Mouse (Mus musculus) liver, embryonic 12.5 days (tissue): ENCODE results near the gene Trip10. TPM values are rescaled to one million over a fixed set of nuclear protein-coding genes. Genes with fewer than 3 reads are reported as not detected.

Experiments used
- ATAC-seq: fragments of 200-750 bp; cut with Nextera tagmentation; 2 replicates; pipeline ENCODE4 v1.8.0; 2017; ENCODE audit warnings: moderate number of reproducible peaks, mild to moderate bottlenecking, moderate library complexity
- H3K27ac ChIP-seq: fragments of 300-500 bp; sonication (generic); 2 replicates; pipeline ENCODE4 v1.5.1; 2016; ENCODE audit warnings: mild to moderate bottlenecking
- H3K27me3 ChIP-seq: fragments of 300-500 bp; sonication (generic); replicated peaks from 2 replicates; pipeline ENCODE4 v1.6.1; 2016; ENCODE audit warnings: mild to moderate bottlenecking, moderate library complexity
- H3K36me3 ChIP-seq: fragments of 300-500 bp; sonication (generic); 2 replicates; pipeline ENCODE4 v1.6.1; 2016; ENCODE audit warnings: mild to moderate bottlenecking, moderate library complexity
- H3K4me1 ChIP-seq: fragments of 300-500 bp; sonication (generic); 2 replicates; pipeline ENCODE4 v1.6.1; 2016
- H3K4me2 ChIP-seq: fragments of 300-500 bp; sonication (generic); 2 replicates; pipeline ENCODE4 v1.6.1; 2016; ENCODE audit warnings: mild to moderate bottlenecking, moderate library complexity
- H3K4me3 ChIP-seq: fragments of 300-500 bp; sonication (generic); 2 replicates; pipeline ENCODE4 v1.5.1; 2016; ENCODE audit warnings: mild to moderate bottlenecking, moderate library complexity
- H3K9ac ChIP-seq: fragments of 300-500 bp; sonication (generic); 2 replicates; pipeline ENCODE4 v1.6.1; 2016; ENCODE audit warnings: mild to moderate bottlenecking, moderate library complexity
- H3K9me3 ChIP-seq: fragments of 300-500 bp; sonication (generic); replicated peaks from 2 replicates; pipeline ENCODE4 v1.6.1; 2016; ENCODE audit warnings: mild to moderate bottlenecking, moderate library complexity
- WGBS: fragments of 180-500 bp; shearing (Covaris S2); methylation state at CpG from one replicate; pipeline ENCODE4 v1.1.7; 2016; ENCODE audit not compliant: insufficient replicate concordance; 5-methylcytosine and 5-hydroxymethylcytosine counted together
- polyA plus RNA-seq: library from polyadenylated mRNA; unstranded; fragments of >200 nt; fragmentation: Nextera tagmentation; extraction: Ambion mirVana; gene quantifications from 2 replicates; pipeline ENCODE4 v1.2.1, GENCODE M21; 2016

Trip10 gene
- polyA plus RNA-seq, 1 experiment from 2014 or later, result 15.3 TPM

DNA sequence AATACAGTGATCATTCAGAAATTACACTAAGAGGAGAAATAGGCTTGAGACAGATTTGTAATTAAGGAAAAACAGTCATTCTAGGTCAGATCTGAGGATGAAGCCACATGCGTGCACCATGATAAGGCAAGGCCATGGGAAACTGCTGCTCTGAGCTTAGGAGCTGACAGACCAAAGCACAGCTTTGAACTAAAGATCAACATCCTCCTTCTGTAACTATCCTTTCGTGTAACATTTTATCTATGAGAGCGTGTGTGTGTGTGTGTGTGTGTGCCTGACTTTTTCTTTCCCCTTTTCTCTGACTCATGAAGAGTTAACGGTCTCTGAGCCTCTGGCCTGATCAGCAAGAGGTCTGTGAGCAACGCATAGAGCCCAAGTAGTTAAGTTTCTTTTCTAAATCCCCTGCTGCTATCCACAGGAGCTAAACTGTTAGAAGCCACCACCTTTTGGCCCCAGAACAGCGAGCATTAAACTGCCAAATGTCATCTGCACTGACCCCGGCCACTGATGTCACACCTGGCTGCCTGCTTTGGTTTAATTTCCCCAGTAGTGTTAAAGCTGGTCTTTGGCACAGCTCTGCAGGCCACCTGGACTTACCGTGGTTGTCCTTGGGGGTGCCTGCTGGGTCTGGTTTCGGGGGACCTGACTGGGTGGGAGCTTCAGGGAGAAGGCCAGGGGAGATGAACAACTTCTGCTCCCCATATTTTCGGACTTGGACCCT lies 5.4 kb upstream of the Trip10 start:
- H3K4me1 ChIP-seq, result peaks cover 24% of the 10 kb centered on the region
- ATAC-seq, result no peak
- H3K36me3 ChIP-seq, result peaks cover 39% of the 10 kb centered on the region
- no peak overlapping the region for H3K4me3 ChIP-seq
- H3K27me3 ChIP-seq, result no peaks in the 10 kb centered on the region
- no peak overlapping the region for H3K9ac ChIP-seq
- WGBS, result 64% methylated on average over 10 of the region's 10 CpGs
- H3K27ac ChIP-seq, result no peak overlapping the region
- H3K4me2 ChIP-seq, result no peak overlapping the region
- no peaks in the 10 kb centered on the region for H3K9me3 ChIP-seq

- Histone ChIP-seq H3K4me2 (no peak overlapping the region), H3K27ac (no peak overlapping the region), H3K36me3 (peaks cover 39% of the 10 kb centered on the region), H3K9ac (no peak overlapping the region), H3K4me1 (peaks cover 40% of the 10 kb centered on the region), H3K9me3 (no peaks in the 10 kb centered on the region), H3K4me3 (no peak overlapping the region), H3K27me3 (peaks cover 7% of the 10 kb centered on the region)
- no peak for ATAC-seq
- 84% methylated on average over 10 of the region's 10 CpGs for WGBS
Observed at GRCm38 (mm10) chr17:57245311-57245929, 3.8 kb upstream of the Trip10 start.

DNA sequence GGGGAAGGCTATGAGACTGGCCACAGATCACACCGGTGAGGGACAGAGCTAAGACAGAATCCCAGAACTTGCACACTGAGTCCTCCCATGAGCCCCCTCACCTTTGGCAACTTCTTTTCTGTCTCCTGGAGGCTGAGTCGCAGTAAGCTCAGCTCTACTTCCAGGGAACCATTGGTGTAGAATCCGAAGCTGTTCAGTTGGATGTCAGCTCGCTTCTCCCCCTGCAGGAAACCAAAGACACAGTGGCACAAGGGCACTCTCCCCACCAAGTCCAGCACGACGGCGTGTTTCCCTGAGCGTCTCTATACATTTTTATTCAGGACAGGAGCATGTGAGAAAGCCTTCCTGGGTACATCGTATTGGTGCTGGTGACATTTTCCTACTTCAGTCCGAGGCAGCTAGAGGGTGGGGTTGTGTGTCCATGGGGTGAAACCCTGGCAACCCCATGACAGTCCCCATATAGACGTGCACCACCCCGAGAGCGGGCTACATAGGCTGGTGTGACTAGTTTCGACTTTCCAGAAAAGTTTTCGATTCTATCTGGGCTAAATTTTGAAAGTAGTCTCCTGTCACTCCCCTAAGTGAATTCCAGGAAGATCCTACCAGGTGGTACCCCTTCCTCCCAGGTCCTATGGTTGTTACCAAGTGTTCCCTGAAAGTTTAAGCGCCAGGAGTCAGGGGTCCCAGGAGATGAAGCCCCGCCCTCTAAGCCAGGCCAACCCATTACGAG lies 2.4 kb upstream of the Trip10 start:
- Histone ChIP-seq H3K4me1 (peaks cover 49% of the 10 kb centered on the region), H3K4me3 (peak overlapping the region; percentile 82), H3K9ac (peak overlapping the region; percentile 79), H3K4me2 (peak overlapping the region; percentile 93), H3K27ac (peak overlapping the region; percentile 81), H3K9me3 (no peaks in the 10 kb centered on the region), H3K36me3 (peaks cover 34% of the 10 kb centered on the region), H3K27me3 (peaks cover 10% of the 10 kb centered on the region)
- ATAC-seq, result no peak
- 5% methylated on average over 18 of the region's 18 CpGs for WGBS

- Histone ChIP-seq H3K27me3 (peaks cover 10% of the 10 kb centered on the region), H3K27ac (peak overlapping the region; percentile 86), H3K4me3 (peak overlapping the region; percentile 82), H3K9me3 (no peaks in the 10 kb centered on the region), H3K36me3 (peaks cover 27% of the 10 kb centered on the region), H3K4me1 (peaks cover 49% of the 10 kb centered on the region), H3K4me2 (peak overlapping the region; percentile 93), H3K9ac (peak overlapping the region; percentile 79)
- ATAC-seq, result peak; percentile 87
- WGBS, result under 1% methylated on average over 45 of the region's 46 CpGs
Observed at GRCm38 (mm10) chr17:57247393-57248200, 1.7 kb upstream of the Trip10 start.

- ATAC-seq, result peak; percentile 60
- WGBS, result 1% methylated on average over 12 of the region's 12 CpGs
- Histone ChIP-seq H3K9ac (peak within 1 kb of the TSS; percentile 79), H3K4me1 (peaks cover 49% of the 10 kb centered on the region), H3K4me2 (peak within 1 kb of the TSS; percentile 93), H3K4me3 (peak within 1 kb of the TSS; percentile 82), H3K36me3 (peaks cover 23% of the 10 kb centered on the region), H3K27ac (peak within 1 kb of the TSS; percentile 86), H3K27me3 (peaks cover 10% of the 10 kb centered on the region), H3K9me3 (no peaks in the 10 kb centered on the region)
Observed at GRCm38 (mm10) chr17:57248201-57248699, 1.0 kb upstream of the Trip10 start, which contains the start of gene Gpr108. TSS of gene Gpr108 (minus strand) at chr17:57248446.

DNA sequence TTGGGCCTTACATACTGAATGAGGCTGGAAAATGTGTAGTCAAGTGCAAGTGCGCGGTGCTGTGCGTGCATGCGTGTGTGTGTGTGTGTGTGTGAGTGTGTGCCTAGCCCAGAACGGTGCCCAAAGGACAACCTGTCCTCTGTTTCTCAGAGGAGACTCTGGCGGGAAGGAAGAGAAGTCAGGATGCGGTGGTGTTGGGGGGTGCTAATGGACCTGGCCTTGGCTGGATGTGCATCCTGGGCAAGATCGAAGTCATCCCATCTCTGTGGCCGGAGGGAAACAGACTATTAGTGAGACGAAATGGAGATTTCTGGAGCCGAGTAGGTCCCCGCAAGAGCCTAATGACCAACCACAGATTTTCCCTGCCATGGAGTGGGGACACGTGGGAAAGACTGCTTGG lies 484 bp upstream of the Trip10 start:
- peaks cover 26% of the 10 kb centered on the region for H3K36me3 ChIP-seq
- H3K4me1 ChIP-seq, result peaks cover 49% of the 10 kb centered on the region
- 15% methylated on average over 13 of the region's 13 CpGs for WGBS
- H3K27me3 ChIP-seq, result peaks cover 10% of the 10 kb centered on the region
- H3K9me3 ChIP-seq, result no peaks in the 10 kb centered on the region
- ATAC-seq, result no peak
- peak overlapping the region; percentile 86 for H3K27ac ChIP-seq
- peak overlapping the region; percentile 93 for H3K4me2 ChIP-seq
- H3K4me3 ChIP-seq, result peak overlapping the region; percentile 82
- peak overlapping the region; percentile 72 for H3K9ac ChIP-seq

GRCm38 (mm10) chr17:57250461-57251160 lies 1.4 kb downstream of the Trip10 start:
- no peak for ATAC-seq
- H3K4me2 ChIP-seq, result peak overlapping the region; percentile 93
- H3K36me3 ChIP-seq, result peaks cover 27% of the 10 kb centered on the region
- peak overlapping the region; percentile 74 for H3K9ac ChIP-seq
- 7% methylated on average over 33 of the region's 33 CpGs for WGBS
- H3K4me3 ChIP-seq, result peak overlapping the region; percentile 82
- peaks cover 10% of the 10 kb centered on the region for H3K27me3 ChIP-seq
- H3K27ac ChIP-seq, result no peak overlapping the region
- peaks cover 42% of the 10 kb centered on the region for H3K4me1 ChIP-seq
- H3K9me3 ChIP-seq, result no peaks in the 10 kb centered on the region

GRCm38 (mm10) chr17:57251431-57251830 lies 2.2 kb downstream of the Trip10 start:
- 88% methylated on average over 3 of the region's 3 CpGs for WGBS
- no peak for ATAC-seq
- H3K27me3 ChIP-seq, result peaks cover 10% of the 10 kb centered on the region
- peaks cover 35% of the 10 kb centered on the region for H3K4me1 ChIP-seq
- no peaks in the 10 kb centered on the region for H3K9me3 ChIP-seq
- no peak overlapping the region for H3K9ac ChIP-seq
- no peak overlapping the region for H3K4me2 ChIP-seq
- no peak overlapping the region for H3K4me3 ChIP-seq
- H3K36me3 ChIP-seq, result peaks cover 32% of the 10 kb centered on the region
- H3K27ac ChIP-seq, result no peak overlapping the region

GRCm38 (mm10) chr17:57253306-57253705 lies 4.1 kb downstream of the Trip10 start:
- Histone ChIP-seq H3K4me1 (peaks cover 29% of the 10 kb centered on the region), H3K9me3 (no peaks in the 10 kb centered on the region), H3K27ac (no peak overlapping the region), H3K9ac (no peak overlapping the region), H3K4me3 (no peak overlapping the region), H3K27me3 (peaks cover 10% of the 10 kb centered on the region), H3K36me3 (peaks cover 49% of the 10 kb centered on the region), H3K4me2 (no peak overlapping the region)
- WGBS, result 73% methylated on average over 6 of the region's 6 CpGs
- ATAC-seq, result no peak

DNA sequence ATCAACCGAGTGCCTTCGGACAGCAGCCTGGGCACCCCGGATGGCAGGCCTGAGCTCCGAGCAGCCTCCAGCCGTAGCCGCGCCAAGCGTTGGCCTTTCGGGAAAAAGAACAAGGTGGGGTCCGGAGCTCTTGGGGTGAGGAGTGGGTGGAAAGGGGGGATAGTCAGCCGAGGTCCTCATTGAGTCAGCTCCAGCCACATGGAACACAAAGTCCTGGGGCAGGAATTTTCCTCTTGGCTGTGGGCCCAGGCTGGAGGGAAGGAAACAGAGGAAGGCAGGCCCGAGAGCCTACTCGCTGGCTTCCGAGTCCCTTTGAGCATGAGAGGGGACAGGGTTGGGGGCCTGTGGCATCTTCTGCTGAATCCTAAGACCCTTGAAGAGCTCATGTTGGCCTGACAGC lies 6.1 kb downstream of the Trip10 start:
- Histone ChIP-seq H3K4me1 (peaks cover 10% of the 10 kb centered on the region), H3K4me3 (no peak overlapping the region), H3K36me3 (peaks cover 52% of the 10 kb centered on the region), H3K4me2 (no peak overlapping the region), H3K27me3 (peaks cover 3% of the 10 kb centered on the region), H3K9me3 (no peaks in the 10 kb centered on the region), H3K27ac (no peak overlapping the region), H3K9ac (no peak overlapping the region)
- WGBS, result 79% methylated on average over 14 of the region's 14 CpGs
- no peak for ATAC-seq
